Mouse (Mus musculus) embryo, embryonic 10 days (tissue): ENCODE measurements at regions not wholly inside any gene's neighbourhood (a gene's known extent, or its start where the extent isn't known, plus 50 kb on each side); places are given as distances from the start of the nearest gene placed in this dataset.

Experiments
- DNase-seq: peaks from one replicate; pipeline ENCODE4 v3.0.0-alpha.2; 2015; ENCODE audit warnings: low spot score

GRCm38 (mm10) chr2:21044007-21044406 lies 75.3 kb upstream of the Arhgap21 start:
- DNase-seq: peak; percentile 13

- DNase-seq: no peak
Observed at GRCm38 (mm10) chr2:21043302-21043701, 74.6 kb upstream of the Arhgap21 start.

- no peak for DNase-seq
Observed at GRCm38 (mm10) chr2:21037607-21038006, 68.9 kb upstream of the Arhgap21 start.

- DNase-seq: no peak
Observed at GRCm38 (mm10) chr2:21037181-21037580, 68.5 kb upstream of the Arhgap21 start.

GRCm38 (mm10) chr2:21035884-21036648 lies 67.4 kb upstream of the Arhgap21 start:
- no peak for DNase-seq

GRCm38 (mm10) chr2:21034651-21035050 lies 66.0 kb upstream of the Arhgap21 start:
- no peak for DNase-seq

- peak; percentile 17 for DNase-seq
Observed at GRCm38 (mm10) chr2:21030650-21031049, 62.0 kb upstream of the Arhgap21 start.

- DNase-seq: no peak
Observed at GRCm38 (mm10) chr2:21029391-21030010, 60.8 kb upstream of the Arhgap21 start.

- no peak for DNase-seq
Observed at GRCm38 (mm10) chr2:21028605-21029004, 59.9 kb upstream of the Arhgap21 start.

- no peak for DNase-seq
Observed at GRCm38 (mm10) chr2:21018535-21018934, 49.9 kb upstream of the Arhgap21 start.
